Mouse (Mus musculus) hindbrain, embryonic 12.5 days (tissue): ENCODE results near the gene 4930513O06Rik. TPM values are rescaled to one million over a fixed set of nuclear protein-coding genes. Genes with fewer than 3 reads are reported as not detected.

Experiments
- polyA plus RNA-seq: library from polyadenylated mRNA; unstranded; fragments of >200 nt; fragmentation: Nextera tagmentation; extraction: Ambion mirVana; gene quantifications from 2 replicates; pipeline ENCODE4 v1.2.1, GENCODE M21; 2016

4930513O06Rik gene
- polyA plus RNA-seq, 1 experiment from 2014 or later, result not detected

Other genes with a start within 250 kb of the 4930513O06Rik start
- 6.3 and 13.1 TPM in 2 replicates for gene Nrk, start 171.8 kb upstream of the 4930513O06Rik start, polyA plus RNA-seq
- not detected in 2 replicates for gene Serpina7, start 1.0 kb upstream of the 4930513O06Rik start, polyA plus RNA-seq
- not detected in 2 replicates for gene 4933428M09Rik, start 93.0 kb downstream of the 4930513O06Rik start, polyA plus RNA-seq
- 14.9 and 20.1 TPM in 2 replicates for gene Mum1l1, start 123.8 kb downstream of the 4930513O06Rik start, polyA plus RNA-seq
- gene Trap1a, start 247.4 kb downstream of the 4930513O06Rik start, polyA plus RNA-seq, result not detected in 2 replicates